Mouse (Mus musculus): Measurements from ENCODE around the gene Myof. TPM values are rescaled to one million over a fixed set of nuclear protein-coding genes. Genes with fewer than 3 reads are reported as not detected.

Gene Myof
- polyA plus RNA-seq, 1 experiment, result 5.5 TPM

DNA sequence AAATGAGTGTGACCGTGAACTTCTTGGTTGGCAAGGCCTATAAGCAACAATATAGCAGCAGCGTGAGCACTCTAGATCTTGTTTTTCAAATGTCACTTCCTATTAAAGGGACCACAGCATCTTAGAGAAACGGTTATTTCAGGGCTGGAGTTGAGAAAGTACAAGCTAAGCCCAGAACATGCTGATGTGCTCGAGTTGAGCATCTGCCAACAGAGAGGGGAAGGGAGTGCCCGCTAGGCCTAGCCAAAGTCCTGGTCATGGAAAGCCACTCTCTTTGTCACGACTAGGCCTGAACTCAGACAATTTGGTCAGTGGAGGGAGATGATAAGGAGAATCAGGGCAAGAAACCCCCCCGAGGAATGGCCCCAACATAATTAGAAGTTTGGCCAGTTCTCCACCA is 86.1 kb downstream of the Myof start:
- Histone ChIP-seq H3K4me1 (ENCODE audit: control insufficient read depth, insufficient read depth, insufficient read length, low read length) (no peaks in the 10 kb centered on the region), H3K27ac (replicated peaks; ENCODE audit: low read depth, low read length) (peak overlapping the region; percentile 33; the same call in 1 of the 2 replicates)

DNA sequence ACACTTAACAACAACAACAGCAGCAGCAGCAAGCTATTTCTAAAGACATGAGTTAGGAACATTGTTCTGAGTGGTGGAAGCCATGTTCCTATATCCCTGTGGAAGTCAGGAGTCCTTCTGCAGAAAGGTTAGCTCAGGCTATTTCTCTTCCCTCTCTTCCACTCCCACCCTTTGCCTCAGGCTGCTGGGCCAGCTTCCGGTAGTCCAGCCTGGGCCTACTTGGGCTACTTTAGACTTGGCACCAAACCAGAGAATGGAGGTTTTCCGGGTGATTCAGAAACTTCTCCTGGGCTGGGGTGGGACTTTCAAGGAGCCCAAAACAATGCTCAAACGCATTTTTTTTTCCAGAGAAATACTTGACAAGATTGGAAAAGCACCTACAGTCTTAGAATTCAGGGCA is 87.4 kb downstream of the Myof start:
- no peaks in the 10 kb centered on the region for H3K4me1 ChIP-seq (ENCODE audit: control insufficient read depth, insufficient read depth, insufficient read length, low read length)
- H3K4me3 ChIP-seq (ENCODE audit: insufficient read depth, low read depth, low read length), result no peak overlapping the region
- H3K27ac ChIP-seq (replicated peaks; ENCODE audit: low read depth, low read length), result no peak overlapping the region

More for the DNA sequence above, 86.1 kb downstream of the Myof start:
- H3K4me3 ChIP-seq (ENCODE audit: insufficient read depth, low read depth, low read length), result no peak overlapping the region

DNA sequence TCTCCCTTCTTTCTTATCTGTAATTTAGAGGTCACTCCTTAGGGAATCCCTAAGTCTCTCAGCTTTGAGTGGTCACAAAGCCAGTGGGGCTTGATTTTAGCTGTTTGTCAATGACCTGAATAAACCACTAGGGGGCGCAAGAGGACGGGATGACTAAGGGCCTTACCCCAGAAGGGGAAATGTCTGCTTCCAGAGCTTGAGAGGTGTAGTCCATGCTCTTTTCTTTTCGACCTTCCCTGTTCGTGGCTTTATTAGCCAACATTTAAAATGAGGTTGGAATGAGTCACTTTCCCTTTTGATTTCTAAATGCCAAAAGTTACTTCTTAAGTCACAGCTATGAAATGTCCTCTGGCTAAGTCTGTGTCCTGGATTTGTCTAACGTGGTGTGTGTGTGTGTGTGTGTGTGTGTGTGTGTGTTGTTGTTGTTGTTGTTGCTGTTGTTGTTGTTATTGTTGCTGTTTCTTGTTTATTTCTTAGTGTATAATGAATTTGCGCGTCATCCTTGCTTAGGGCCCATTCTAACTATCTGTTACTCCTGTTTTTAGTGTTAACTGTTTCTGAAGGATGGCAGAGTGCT is 87.9 kb downstream of the Myof start:
- no peaks in the 10 kb centered on the region for H3K4me1 ChIP-seq (ENCODE audit: control insufficient read depth, insufficient read depth, insufficient read length, low read length)

GRCm38 (mm10) chr19:37954772-37955171 is 88.6 kb downstream of the Myof start:
- no peak overlapping the region for H3K4me3 ChIP-seq (ENCODE audit: insufficient read depth, low read depth, low read length)
- no peak overlapping the region for H3K27ac ChIP-seq (replicated peaks; ENCODE audit: low read depth, low read length)
- no peaks in the 10 kb centered on the region for H3K4me1 ChIP-seq (ENCODE audit: control insufficient read depth, insufficient read depth, insufficient read length, low read length)

More for the DNA sequence above, 87.9 kb downstream of the Myof start:
- Histone ChIP-seq H3K4me3 (ENCODE audit: insufficient read depth, low read depth, low read length) (no peak overlapping the region), H3K27ac (replicated peaks; ENCODE audit: low read depth, low read length) (no peak overlapping the region)

DNA sequence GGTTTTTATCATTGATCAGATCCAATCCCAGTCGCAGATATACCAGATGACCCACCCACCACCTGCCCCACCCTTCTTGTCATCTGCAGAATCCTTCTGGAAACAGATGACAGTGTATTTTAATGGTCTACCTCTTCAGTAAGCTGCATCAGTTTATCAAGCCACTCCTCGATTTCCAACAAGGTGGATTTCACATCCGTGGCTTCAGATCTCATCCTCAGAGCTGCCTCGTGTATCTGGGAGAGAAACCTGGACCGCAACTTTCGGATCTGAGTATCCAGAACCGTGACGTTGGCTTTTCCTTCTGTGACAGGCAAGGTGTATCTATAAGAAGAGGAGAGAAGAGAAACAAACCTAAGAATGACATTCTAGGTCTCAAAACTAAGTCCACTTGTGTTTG is 89.1 kb downstream of the Myof start:
- no peak overlapping the region for H3K27ac ChIP-seq (replicated peaks; ENCODE audit: low read depth, low read length)
- H3K4me3 ChIP-seq (ENCODE audit: insufficient read depth, low read depth, low read length), result no peak overlapping the region
- H3K4me1 ChIP-seq (ENCODE audit: control insufficient read depth, insufficient read depth, insufficient read length, low read length), result no peaks in the 10 kb centered on the region

GRCm38 (mm10) chr19:37946696-37947095 is 96.7 kb downstream of the Myof start:
- Histone ChIP-seq H3K4me1 (ENCODE audit: control insufficient read depth, insufficient read depth, insufficient read length, low read length) (no peaks in the 10 kb centered on the region), H3K4me3 (ENCODE audit: insufficient read depth, low read depth, low read length) (no peak overlapping the region), H3K27ac (replicated peaks; ENCODE audit: low read depth, low read length) (no peak overlapping the region)

DNA sequence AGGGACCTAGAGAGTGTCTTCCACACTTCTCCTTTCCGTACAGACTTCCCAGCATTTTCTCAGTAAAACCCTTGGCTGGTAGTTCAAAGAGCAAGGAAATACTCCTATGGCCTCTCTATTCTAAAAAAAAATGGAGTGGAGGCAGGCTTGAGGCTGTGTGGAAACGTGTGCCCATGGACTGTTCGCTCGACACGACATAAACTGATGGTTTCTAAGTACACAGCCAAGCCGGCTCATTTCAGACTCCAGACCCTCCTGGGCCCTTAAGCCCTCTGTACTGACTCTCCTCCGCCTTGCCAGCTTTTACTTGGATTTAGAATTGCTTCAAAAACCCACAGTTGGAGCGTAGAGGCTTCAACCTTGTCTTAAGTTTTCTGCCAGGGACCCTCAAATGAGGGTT is 97.3 kb downstream of the Myof start:
- no peak overlapping the region for H3K4me3 ChIP-seq (ENCODE audit: insufficient read depth, low read depth, low read length)

GRCm38 (mm10) chr19:37939203-37939602 is 104.2 kb downstream of the Myof start:
- H3K4me1 ChIP-seq (ENCODE audit: control insufficient read depth, insufficient read depth, insufficient read length, low read length), result no peaks in the 10 kb centered on the region
- no peak overlapping the region for H3K4me3 ChIP-seq (ENCODE audit: insufficient read depth, low read depth, low read length)
- H3K27ac ChIP-seq (replicated peaks; ENCODE audit: low read depth, low read length), result no peak overlapping the region

More for the DNA sequence above, 97.3 kb downstream of the Myof start:
- Histone ChIP-seq H3K4me1 (ENCODE audit: control insufficient read depth, insufficient read depth, insufficient read length, low read length) (no peaks in the 10 kb centered on the region), H3K27ac (replicated peaks; ENCODE audit: low read depth, low read length) (no peak overlapping the region)

DNA sequence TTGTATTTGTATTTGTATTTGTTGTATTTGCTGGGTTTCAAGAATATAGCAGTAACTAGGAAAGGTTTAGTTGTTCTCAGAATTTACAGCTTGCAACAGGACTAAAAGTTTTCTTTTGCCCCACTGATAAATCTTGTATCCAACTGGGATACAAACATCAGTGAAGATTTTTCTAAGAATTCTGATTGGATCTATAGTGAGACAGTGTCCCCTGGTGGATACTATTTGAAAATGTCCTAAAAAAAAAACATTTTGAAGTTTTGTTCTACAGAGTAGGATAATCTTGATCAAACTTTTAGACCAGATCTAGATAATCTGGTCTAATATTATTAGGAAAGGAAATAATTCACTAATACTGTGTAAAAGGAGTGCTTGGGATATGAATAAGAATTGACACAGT is 106.3 kb downstream of the Myof start:
- Histone ChIP-seq H3K4me1 (ENCODE audit: control insufficient read depth, insufficient read depth, insufficient read length, low read length) (no peaks in the 10 kb centered on the region), H3K27ac (replicated peaks; ENCODE audit: low read depth, low read length) (no peak overlapping the region), H3K4me3 (ENCODE audit: insufficient read depth, low read depth, low read length) (no peak overlapping the region)

DNA sequence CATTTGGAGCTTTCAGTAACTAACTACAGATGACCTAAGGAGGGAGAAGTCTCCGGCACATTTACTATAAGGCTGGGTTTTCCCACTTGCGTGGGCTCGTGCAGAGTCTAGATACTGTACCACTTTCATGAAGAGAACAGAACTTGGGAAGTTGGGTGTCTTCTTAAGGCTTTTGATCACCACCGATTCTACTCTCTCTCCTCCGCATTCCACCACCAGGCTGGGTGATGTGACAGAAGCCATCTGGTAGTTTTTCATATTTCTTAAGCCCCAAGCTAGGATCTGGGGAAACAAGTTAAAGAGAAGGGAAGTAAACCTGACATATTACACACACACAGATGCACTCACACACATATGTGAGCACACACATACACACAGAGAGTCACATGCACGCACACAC is 108.7 kb downstream of the Myof start:
- Histone ChIP-seq H3K4me1 (ENCODE audit: control insufficient read depth, insufficient read depth, insufficient read length, low read length) (no peaks in the 10 kb centered on the region), H3K27ac (replicated peaks; ENCODE audit: low read depth, low read length) (no peak overlapping the region), H3K4me3 (ENCODE audit: insufficient read depth, low read depth, low read length) (no peak overlapping the region)

- H3K4me3 ChIP-seq (ENCODE audit: insufficient read depth, low read depth, low read length), result no peak overlapping the region
Observed at GRCm38 (mm10) chr19:37932198-37932597, 111.2 kb downstream of the Myof start.

DNA sequence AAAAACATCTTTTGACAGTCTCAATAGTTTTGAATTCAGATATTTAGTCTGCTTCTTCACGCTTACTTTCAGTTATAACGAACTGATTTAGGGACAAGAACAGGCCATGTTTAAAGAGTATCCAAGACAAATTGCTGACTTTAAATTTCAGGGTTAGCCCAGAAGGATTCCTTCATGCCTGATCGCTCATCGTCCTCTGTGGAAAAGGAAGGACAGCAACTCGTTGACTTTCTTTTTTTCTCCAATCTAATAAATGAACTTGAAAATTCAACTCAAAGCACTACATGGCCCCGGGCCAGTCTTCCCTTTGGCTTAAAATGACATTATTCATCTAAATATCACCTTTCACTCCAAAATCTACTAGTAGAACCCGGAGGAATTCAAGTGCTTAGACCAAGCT is 115.5 kb downstream of the Myof start:
- Histone ChIP-seq H3K27ac (replicated peaks; ENCODE audit: low read depth, low read length) (no peak overlapping the region), H3K4me1 (ENCODE audit: control insufficient read depth, insufficient read depth, insufficient read length, low read length) (no peaks in the 10 kb centered on the region), H3K4me3 (ENCODE audit: insufficient read depth, low read depth, low read length) (no peak overlapping the region)

More at GRCm38 (mm10) chr19:37932198-37932597, 111.2 kb downstream of the Myof start:
- Histone ChIP-seq H3K27ac (replicated peaks; ENCODE audit: low read depth, low read length) (no peak overlapping the region), H3K4me1 (ENCODE audit: control insufficient read depth, insufficient read depth, insufficient read length, low read length) (no peaks in the 10 kb centered on the region)

GRCm38 (mm10) chr19:37925323-37925722 is 118.1 kb downstream of the Myof start:
- H3K4me3 ChIP-seq (ENCODE audit: insufficient read depth, low read depth, low read length), result no peak overlapping the region
- H3K27ac ChIP-seq (replicated peaks; ENCODE audit: low read depth, low read length), result no peak overlapping the region

DNA sequence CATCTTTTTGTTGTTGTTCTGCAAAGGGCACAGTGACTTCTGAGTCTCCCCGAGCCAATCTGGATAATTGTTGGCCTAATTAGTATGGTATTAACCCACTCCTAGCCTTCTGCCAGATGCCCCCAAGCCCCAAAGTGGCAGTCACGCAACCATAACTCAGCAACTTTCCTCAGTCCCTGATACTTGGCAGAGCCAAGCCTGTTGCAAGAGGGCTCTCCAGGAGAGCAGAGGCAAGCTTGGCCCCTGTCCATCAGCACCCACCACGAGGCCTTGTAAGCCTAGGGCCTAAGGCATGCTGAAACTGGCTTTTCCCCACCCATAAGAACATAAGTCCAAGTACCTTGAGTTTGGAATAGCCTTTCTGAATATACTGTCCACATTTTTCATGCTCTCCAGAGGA is 119.1 kb downstream of the Myof start:
- H3K4me3 ChIP-seq (ENCODE audit: insufficient read depth, low read depth, low read length), result no peak overlapping the region
- H3K4me1 ChIP-seq (ENCODE audit: control insufficient read depth, insufficient read depth, insufficient read length, low read length), result no peaks in the 10 kb centered on the region
- H3K27ac ChIP-seq (replicated peaks; ENCODE audit: low read depth, low read length), result no peak overlapping the region

More at GRCm38 (mm10) chr19:37925323-37925722, 118.1 kb downstream of the Myof start:
- H3K4me1 ChIP-seq (ENCODE audit: control insufficient read depth, insufficient read depth, insufficient read length, low read length), result no peaks in the 10 kb centered on the region

- Histone ChIP-seq H3K27ac (replicated peaks; ENCODE audit: low read depth, low read length) (no peak overlapping the region), H3K4me3 (ENCODE audit: insufficient read depth, low read depth, low read length) (no peak overlapping the region), H3K4me1 (ENCODE audit: control insufficient read depth, insufficient read depth, insufficient read length, low read length) (no peaks in the 10 kb centered on the region)
Observed at GRCm38 (mm10) chr19:37921098-37921497, 122.3 kb downstream of the Myof start.

GRCm38 (mm10) chr19:37918515-37918932 is 124.9 kb downstream of the Myof start:
- H3K27ac ChIP-seq (replicated peaks; ENCODE audit: low read depth, low read length), result no peak overlapping the region
- no peak overlapping the region for H3K4me3 ChIP-seq (ENCODE audit: insufficient read depth, low read depth, low read length)
- no peaks in the 10 kb centered on the region for H3K4me1 ChIP-seq (ENCODE audit: control insufficient read depth, insufficient read depth, insufficient read length, low read length)

Data from brown adipose tissue, adult 24 weeks (tissue).